Mouse (Mus musculus) layer of hippocampus, postnatal 25 days (tissue): ENCODE results near the gene Hbq1a. TPM values are rescaled to one million over a fixed set of nuclear protein-coding genes. Genes with fewer than 3 reads are reported as not detected.
"Not testable (repeated sequence)": the region's sequence is repeated elsewhere in the genome, so short reads cannot be mapped to it uniquely, and the experiment has no call there.

Experiments
- DNase-seq, 2 experiments: peaks; one replicate each; pipeline ENCODE4 v3.0.0; 2022; ENCODE audit warnings: mixed read lengths in 2 of 2, low spot score in 1 of 2; ENCODE audit errors: extremely low spot score in 1 of 2
- total RNA-seq, 2 experiments: library from RNA; stranded (reverse); gene quantifications; 2 replicates each; pipeline ENCODE4 v1.2.3; 2021

Hbq1a gene
- total RNA-seq, 2 experiments from 2014 or later = 1.1 TPM; not detected in 1

DNA sequence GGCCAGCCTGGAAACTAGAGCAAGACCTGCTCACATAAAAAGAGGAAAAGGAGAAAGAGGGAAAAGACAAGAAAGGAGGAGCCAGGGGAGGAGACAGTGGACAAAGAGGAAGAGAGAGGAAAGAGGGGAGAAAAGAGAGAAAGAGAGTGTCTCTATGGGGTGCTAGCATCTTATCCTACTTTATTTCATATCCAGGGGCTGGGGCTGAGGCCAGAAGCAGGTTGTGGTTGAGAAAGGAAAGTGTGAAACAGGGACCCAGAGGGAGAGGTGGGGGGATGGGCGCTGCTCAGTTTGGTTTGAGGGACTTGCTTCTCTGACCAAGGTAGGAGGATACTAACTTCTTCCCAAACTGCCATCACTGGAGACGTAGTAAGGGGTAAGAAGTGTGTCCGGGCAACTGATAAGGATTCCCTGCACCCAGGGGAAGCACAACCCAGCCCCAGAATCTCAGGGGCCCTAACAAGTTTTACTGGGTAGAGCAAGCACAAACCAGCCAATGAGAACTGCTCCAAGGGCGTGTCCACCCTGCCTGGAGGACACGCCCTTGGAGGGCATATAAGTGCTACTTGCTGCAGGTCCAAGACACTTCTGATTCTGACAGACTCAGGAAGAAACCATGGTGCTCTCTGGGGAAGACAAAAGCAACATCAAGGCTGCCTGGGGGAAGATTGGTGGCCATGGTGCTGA, 16.6 kb upstream of the Hbq1a start, which contains the start of gene Hba-a1:
TSS of gene Hba-a1 (plus strand) at position 421 of the 687 bp plus-strand sequence.
- not testable (repeated sequence) for DNase-seq

- DNase-seq = not testable (repeated sequence)
These were observed 15.3 kb upstream of the Hbq1a start for GRCm38 (mm10) chr11:32284582-32284981.

DNA sequence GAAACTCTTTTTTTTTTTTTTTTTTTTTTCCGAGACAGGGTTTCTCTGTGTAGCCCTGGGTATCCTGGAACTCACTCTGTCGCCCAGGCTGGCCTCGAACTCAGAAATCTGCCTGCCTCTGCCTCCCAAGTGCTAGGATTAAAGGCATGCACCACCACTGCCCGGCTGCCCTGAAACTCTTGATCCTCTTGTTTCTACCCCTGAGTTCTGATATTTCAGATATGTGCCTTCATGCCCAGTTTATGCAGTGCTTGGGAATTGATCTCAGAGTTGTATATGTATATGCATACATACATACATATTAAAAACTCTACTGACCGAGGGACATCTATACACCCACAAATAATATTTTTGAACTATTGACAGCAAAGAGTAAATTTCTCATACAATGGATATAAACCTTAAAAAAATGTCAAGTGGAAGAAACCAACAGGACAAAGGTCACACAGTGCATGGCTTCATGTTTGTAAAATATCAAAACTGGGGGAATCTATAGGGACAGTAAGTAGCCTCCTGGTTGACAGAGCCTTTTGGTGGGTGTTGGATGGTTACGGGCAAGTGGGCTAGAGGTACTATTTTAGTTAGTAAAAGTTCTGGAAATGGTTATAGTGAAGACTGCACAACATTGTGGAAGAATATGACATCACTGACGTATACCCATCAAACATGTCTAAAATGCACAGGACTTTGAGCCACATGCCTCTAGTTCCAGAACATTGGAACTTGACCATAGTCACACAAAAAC, 14.7 kb upstream of the Hbq1a start:
- DNase-seq = no peak

DNA sequence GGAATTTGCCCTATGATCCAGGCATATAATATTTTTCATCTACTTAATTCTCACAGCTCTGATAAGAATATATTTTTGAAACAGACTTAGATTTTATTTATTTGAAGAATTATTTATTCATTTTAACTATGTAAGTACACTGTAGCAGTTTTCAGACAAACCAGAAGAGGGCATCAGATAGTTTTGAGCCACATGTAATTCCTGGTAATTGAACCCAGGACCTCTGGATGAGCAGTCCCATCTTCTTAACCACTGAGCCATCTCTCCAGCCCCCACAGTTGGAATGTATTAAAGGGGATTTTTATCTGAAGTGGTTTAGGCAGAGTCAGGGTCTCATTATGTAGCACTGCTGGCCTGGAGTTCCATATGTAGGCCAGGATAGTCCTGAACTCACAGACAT, 14.0 kb upstream of the Hbq1a start:
- not testable (repeated sequence) for DNase-seq

DNA sequence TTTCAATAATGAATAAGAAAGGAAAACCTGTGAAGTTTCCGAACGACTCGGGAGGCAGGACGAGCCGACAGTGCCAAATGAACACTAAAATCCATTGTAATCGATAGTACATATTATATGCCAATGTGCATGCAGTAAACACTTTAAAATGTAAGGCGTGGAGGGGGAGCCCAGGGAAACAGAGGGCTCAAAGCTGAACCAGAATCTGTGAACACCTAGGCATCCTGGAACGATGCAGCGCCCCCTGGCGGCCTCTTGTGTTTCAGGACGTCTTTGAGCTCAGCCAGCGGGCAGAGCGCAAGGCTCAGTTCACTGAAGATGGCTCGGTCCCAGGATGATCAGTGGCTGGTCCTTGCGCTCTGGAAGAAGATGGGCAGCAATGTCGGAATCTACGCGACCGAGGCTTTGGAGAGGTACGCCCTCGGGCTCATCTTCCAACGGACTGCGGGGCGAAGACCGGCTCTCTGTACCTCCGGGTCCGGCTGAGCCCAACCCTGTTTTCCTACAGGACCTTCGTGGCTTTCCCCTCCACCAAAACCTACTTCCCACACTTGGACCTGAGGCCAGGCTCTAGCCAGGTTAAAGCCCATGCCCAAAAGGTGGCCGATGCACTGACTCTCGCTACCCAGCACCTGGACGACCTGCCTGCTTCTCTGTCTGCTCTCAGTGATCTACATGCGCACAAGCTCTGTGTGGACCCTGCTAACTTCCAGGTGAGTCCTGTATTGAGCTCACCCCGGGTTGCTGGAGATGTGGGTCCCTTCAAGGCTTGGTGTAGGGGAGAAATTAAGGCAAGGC, 13.0 kb upstream of the Hbq1a start, which contains the start of gene Hbq1b:
TSS of gene Hbq1b (plus strand) at position 271 of the 798 bp plus-strand sequence.
- DNase-seq = peak; percentile 69 to 81

DNA sequence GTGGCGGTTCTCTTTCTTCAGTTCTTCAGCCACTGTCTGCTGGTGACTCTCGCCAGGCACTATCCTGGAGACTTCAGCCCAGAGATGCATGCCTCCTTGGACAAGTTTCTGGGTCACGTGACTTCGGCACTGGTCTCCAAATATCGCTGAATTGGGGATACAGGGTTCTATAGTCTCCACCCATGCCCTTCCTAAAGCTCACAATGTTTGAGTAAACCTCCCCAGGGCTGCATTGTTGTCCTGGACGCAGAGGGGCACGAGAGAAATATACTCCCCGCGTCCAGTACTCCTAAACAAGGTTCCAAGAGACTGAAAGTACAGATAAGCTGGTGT, 12.4 kb upstream of the Hbq1a start:
- DNase-seq = no peak

DNA sequence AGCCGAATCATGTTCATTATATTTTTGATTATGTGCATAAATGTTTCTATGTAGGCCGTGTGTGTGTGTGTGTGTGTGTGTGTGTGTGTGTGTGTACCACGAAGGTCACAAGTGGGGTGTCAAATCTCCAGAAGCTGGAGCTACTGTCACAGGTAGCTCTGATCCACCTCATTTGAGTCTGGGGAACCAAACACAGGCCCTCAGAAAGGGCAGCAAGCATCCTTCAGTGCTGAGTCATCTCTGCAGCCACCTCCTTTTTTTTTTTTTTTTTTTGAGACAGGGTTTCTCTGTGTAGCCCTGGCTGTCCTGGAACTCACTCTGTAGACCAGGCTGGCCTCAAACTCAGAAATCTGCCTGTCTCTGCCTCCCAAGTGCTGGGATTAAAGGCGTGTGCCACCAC, 7.0 kb upstream of the Hbq1a start:
- DNase-seq = not testable (repeated sequence)

GRCm38 (mm10) chr11:32293479-32293878, 6.4 kb upstream of the Hbq1a start:
- not testable (repeated sequence) for DNase-seq

GRCm38 (mm10) chr11:32296203-32296602, 3.7 kb upstream of the Hbq1a start, which contains the start of gene Hba-a2:
TSS of gene Hba-a2 (plus strand) at chr11:32296489.
- not testable (repeated sequence) for DNase-seq

DNA sequence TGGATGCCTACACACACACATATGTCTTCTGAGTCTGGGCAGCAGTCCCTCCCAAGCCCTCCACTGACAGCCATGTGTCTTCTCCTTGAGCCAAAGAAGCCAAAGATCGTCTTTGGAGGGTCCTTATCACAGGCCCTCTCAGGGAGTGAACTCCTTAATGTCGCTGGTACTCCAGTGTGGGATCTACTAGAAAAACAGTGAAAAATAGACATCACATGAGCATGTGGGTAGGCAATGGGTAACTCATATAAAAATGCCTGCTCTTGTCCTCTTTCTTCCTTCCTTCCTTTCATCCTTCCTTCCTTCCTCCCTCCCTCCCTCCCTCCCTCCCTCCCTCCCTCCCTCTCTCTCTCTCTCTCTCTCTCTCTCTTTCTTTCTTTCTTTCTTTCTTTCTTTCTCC, 2.5 kb upstream of the Hbq1a start:
- DNase-seq = not testable (repeated sequence)

DNA sequence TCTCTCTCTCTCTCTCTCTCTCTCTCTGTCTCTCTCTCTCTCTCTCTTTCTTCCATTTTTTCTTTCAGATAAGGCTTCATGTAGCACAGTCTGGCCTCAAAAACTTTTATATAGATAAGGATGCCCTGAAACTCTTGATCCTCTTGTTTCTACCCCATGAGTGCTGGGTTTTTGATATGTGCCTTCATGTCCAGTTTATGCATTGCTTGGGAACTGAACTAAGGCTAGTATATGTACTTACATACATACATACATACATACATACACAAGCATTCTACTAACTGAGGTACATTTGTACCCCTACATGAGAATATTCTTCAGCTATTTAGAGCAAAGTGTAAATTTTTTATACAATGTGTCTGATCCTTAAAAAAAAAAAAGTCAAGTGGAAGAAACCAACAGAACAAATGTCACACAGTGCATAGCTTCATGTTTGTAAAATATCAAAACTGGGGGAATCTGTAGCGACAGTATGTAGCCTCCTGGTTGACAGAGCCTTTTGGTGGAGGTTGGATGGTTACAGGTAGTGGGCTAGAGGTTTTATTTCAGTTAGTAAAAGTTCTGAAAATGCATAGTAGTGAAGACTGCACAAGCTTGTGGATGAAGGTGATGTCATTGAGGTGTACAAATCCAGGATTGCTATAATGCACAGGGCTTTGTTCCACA, 1.9 kb upstream of the Hbq1a start:
- no peak for DNase-seq

DNA sequence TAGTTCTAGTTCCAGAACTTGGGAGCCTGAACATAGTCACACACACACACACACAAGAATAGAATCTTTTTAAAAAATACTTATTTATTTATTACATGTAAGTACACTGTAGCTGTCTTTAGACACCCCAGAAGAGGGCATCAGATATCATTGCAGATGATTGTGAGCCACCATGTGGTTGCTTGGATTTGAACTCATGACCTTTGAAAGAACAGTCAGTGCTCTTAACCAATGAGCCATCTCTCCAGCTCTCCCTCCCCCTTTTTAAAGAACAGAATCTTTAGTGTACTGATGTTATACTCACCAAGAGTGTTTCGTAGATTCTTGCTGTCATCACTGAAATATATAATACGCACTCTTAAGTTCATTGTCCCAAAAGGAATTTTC, 1.3 kb upstream of the Hbq1a start:
- no peak for DNase-seq

DNA sequence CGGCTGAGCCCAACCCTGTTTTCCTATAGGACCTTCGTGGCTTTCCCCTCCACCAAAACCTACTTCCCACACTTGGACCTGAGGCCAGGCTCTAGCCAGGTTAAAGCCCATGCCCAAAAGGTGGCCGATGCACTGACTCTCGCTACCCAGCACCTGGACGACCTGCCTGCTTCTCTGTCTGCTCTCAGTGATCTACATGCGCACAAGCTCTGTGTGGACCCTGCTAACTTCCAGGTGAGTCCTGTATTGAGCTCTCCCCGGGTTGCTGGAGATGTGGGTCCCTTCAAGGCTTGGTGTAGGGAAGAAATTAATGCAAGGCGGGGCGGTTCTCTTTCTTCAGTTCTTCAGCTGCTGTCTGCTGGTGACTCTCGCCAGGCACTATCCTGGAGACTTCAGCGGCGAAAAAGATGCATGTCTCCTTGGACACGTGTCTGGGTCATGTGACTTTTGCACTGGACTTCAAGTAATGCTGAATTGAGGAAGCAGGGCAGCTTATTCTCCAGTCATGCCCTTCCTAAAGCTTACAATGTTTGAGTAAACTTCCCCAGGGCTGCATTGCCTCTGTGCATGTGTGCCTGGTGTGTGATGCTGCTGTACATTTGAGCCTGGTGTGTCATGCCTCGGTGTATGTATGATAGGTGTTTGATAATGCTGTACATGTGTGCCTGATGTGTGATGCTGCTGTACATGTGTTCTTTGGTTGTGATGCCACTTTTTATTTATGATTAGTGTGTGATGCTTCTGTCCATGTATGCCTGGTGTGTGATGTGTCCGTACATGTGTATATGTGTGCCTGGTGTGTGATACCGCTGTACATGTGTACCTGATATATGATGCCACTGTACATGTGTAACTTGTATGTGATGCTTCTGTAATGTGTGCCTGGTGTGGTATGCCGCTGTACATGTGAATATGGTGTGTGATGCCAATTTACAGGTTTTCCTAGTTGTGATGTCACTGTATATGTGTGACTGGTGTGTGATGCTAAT, 704 bp downstream of the Hbq1a start:
- DNase-seq = no peak

DNA sequence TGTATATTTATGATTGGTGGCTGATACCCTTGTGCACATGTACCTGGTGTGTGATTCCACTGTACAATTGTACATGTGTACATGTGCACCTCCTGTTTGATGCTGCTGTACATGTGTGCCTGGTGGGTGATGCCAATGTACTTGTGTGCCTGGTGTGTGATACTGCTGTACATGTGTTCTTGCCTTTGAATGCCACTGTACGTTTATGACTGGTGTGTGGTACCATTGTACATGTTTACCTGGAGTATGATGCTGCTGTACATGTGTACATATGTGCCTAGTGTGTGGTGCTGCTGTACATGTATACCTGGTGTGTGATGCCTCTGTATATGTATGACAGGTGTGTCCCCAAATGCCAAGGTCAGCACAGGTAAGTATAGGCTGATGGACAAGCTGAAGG, 1.6 kb downstream of the Hbq1a start:
- DNase-seq = no peak

DNA sequence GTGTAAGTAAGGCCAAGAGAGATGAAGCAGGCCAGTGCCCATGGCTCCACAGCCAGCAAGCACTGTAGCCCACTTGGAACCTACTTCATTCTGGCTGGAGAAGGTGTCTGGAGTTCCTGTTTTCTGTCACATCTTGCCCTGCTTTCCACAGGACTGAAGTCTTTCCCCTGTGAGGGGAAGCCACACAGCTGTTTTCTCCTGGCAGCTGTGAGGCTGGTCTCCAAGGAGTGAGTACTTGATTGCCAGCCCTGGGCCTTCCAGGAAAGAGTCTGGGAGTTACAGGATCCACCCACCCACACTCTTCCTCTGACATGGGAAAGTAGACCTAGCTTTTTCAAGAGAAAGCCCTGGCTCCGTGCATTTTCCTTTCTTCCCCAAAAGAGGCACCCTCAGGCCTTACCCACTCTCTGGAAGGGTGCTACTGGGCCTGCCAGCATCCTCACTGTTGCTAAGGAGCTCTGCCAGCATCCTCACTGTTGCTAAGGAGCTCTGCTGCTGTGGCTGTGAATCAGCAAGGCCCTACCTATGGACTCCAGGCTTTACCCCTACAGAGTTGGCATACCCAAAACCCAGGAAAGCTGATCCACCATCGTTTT, 3.1 kb downstream of the Hbq1a start:
- DNase-seq = no peak

- DNase-seq = no peak
These were observed 3.6 kb downstream of the Hbq1a start for GRCm38 (mm10) chr11:32303455-32303854.

DNA sequence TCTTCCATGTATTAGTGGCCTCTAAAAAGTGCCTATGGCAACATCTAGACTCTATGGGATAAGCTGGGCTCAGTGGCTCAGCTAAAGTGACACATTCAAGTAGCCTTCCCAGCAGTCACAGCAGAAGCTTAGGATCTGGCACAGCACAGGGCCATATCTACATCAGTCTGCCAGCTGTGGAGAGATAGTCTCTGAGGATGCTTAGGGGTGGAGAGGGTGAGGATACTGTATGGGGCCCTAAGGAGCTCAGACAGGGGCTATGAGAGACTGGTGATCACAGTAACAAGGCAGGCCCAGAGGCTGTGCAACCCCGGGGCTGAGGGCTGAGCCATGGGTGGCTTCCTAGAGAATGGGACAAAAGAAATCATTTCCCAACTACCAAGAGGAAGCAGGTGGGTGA, 7.1 kb downstream of the Hbq1a start:
- DNase-seq = no peak

GRCm38 (mm10) chr11:32309446-32309845, 9.6 kb downstream of the Hbq1a start:
- no peak for DNase-seq

DNA sequence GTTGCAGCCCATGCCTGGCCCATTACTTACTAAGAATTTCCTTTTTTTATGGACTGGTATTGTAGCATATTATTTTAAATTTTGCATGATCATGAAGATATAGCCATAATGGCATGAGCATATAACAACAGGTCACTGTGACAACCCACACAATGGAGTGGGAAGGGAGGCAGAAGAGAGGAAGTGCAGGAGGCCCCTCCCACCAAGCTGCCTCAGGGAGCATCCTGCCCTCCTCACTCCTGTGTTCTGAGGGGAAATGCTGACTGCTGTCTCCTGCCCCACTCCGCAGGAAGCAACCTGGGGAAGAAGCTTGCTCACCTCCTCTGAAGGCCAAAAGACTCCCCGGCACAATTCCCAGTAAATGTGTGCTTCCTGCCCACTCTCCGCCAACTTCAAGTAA, 10.1 kb downstream of the Hbq1a start:
- no peak for DNase-seq
